Mouse (Mus musculus): ENCODE results near the gene Olfr23. TPM values are rescaled to one million over a fixed set of nuclear protein-coding genes. Genes with fewer than 3 reads are reported as not detected.
"Not testable (repeated sequence)": the region's sequence is repeated elsewhere in the genome, so short reads cannot be mapped to it uniquely, and the experiment has no call there.

The Olfr23 gene
- total RNA-seq (2014; rRNA removed): not detected in 2 replicates
- not detected in 2 replicates for polyA plus RNA-seq (2012; rRNA removed)

GRCm38 (mm10) chr11:73936377-73936776, at the start of gene Olfr23:
Gene Olfr23 (plus strand): TSS chr11:73936677.
- no peak within 1 kb of the TSS for H3K9ac ChIP-seq (ENCODE audit: low read depth, low read length)
- no peaks in the 10 kb centered on the region for H3K36me3 ChIP-seq (ENCODE audit: control insufficient read depth, insufficient read depth, low read length)
- H3K27ac ChIP-seq (replicated peaks; ENCODE audit: insufficient read depth, low read depth, low read length): no peak within 1 kb of the TSS
- H3K4me3 ChIP-seq (ENCODE audit: insufficient read depth, low read depth, low read length): no peak within 1 kb of the TSS
- DNase-seq (ENCODE audit: extremely low read depth, low read depth, low spot score): no peak
- no peaks in the 10 kb centered on the region for H3K4me1 ChIP-seq (ENCODE audit: control insufficient read depth, insufficient read depth, low read length)
- H3K27me3 ChIP-seq (ENCODE audit: control insufficient read depth, insufficient read depth, low read length): no peaks in the 10 kb centered on the region
- TF ChIP-seq POLR2A (IDR thresholded peaks at IDR 0.05; ENCODE audit: extremely low read depth, insufficient read depth, low read length): no peak
- TF ChIP-seq CTCF (IDR thresholded peaks at IDR 0.05; ENCODE audit: low read depth, low read length): no peak
- no peaks in the 10 kb centered on the region for H3K79me2 ChIP-seq (ENCODE audit: control insufficient read depth, insufficient read depth, low read length)

- WGBS: 85% methylated on average over 1 of the region's 1 CpGs
- Histone ChIP-seq H3K4me3 (ENCODE audit: insufficient read depth, low read depth, low read length) (no peak within 1 kb of the TSS), H3K36me3 (ENCODE audit: control insufficient read depth, insufficient read depth, low read length) (no peaks in the 10 kb centered on the region), H3K9ac (ENCODE audit: low read depth, low read length) (no peak within 1 kb of the TSS), H3K79me2 (ENCODE audit: control insufficient read depth, insufficient read depth, low read length) (no peaks in the 10 kb centered on the region), H3K27me3 (ENCODE audit: control insufficient read depth, insufficient read depth, low read length) (no peaks in the 10 kb centered on the region), H3K27ac (replicated peaks; ENCODE audit: insufficient read depth, low read depth, low read length) (no peak within 1 kb of the TSS), H3K4me1 (ENCODE audit: control insufficient read depth, insufficient read depth, low read length) (no peaks in the 10 kb centered on the region)
- TF ChIP-seq CTCF (IDR thresholded peaks at IDR 0.05; ENCODE audit: low read depth, low read length) (no peak), POLR2A (IDR thresholded peaks at IDR 0.05; ENCODE audit: extremely low read depth, insufficient read depth, low read length) (no peak)
- no peak for DNase-seq (ENCODE audit: extremely low read depth, low read depth, low spot score)
These were observed 45.8 kb upstream of the Olfr23 start, which contains the start of gene Olfr394 for GRCm38 (mm10) chr11:73890671-73891070. Gene Olfr394 (minus strand): TSS chr11:73890771.

GRCm38 (mm10) chr11:73909199-73909598, 27.3 kb upstream of the Olfr23 start, which contains the start of gene Olfr395:
Gene Olfr395 (minus strand): TSS chr11:73909299.
- H3K79me2 ChIP-seq (ENCODE audit: control insufficient read depth, insufficient read depth, low read length); H3K9ac ChIP-seq (ENCODE audit: low read depth, low read length); H3K27ac ChIP-seq (replicated peaks; ENCODE audit: insufficient read depth, low read depth, low read length); H3K4me1 ChIP-seq (ENCODE audit: control insufficient read depth, insufficient read depth, low read length); DNase-seq (ENCODE audit: extremely low read depth, low read depth, low spot score); H3K27me3 ChIP-seq (ENCODE audit: control insufficient read depth, insufficient read depth, low read length); H3K36me3 ChIP-seq (ENCODE audit: control insufficient read depth, insufficient read depth, low read length); H3K4me3 ChIP-seq (ENCODE audit: insufficient read depth, low read depth, low read length): not testable (repeated sequence)
- 75% methylated on average over 4 of the region's 4 CpGs for WGBS

DNA sequence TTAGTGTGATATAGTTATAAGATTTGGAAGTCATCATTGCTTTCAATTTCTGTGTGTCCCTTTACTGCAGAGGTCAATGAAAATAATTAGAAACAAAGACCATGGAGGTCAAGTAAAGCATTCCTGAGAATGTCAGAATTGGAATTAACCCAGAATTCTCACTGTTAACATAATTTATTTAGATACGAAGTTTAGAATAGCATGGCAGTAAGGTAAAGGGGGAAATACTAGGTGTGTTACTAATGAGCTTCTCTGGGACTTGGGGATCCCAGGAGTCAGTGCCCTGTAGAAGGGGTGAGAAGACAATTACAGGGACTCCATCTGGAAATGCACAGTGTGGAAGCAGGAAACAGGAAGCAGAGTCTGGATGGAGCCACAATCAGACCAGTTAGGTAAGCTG, 24.0 kb downstream of the Olfr23 start, which contains the start of gene Olfr397:
Gene Olfr397 (plus strand): TSS at position 301 of the 400 bp plus-strand sequence.
- H3K27ac ChIP-seq (replicated peaks; ENCODE audit: insufficient read depth, low read depth, low read length): no peak within 1 kb of the TSS
- no peak for TF ChIP-seq POLR2A (IDR thresholded peaks at IDR 0.05; ENCODE audit: extremely low read depth, insufficient read depth, low read length)
- TF ChIP-seq CTCF (IDR thresholded peaks at IDR 0.05; ENCODE audit: low read depth, low read length): no peak
- H3K9ac ChIP-seq (ENCODE audit: low read depth, low read length): no peak within 1 kb of the TSS
- H3K36me3 ChIP-seq (ENCODE audit: control insufficient read depth, insufficient read depth, low read length): no peaks in the 10 kb centered on the region
- H3K4me1 ChIP-seq (ENCODE audit: control insufficient read depth, insufficient read depth, low read length): no peaks in the 10 kb centered on the region
- WGBS: 56% methylated on average over 1 of the region's 1 CpGs
- H3K79me2 ChIP-seq (ENCODE audit: control insufficient read depth, insufficient read depth, low read length): no peaks in the 10 kb centered on the region
- no peaks in the 10 kb centered on the region for H3K27me3 ChIP-seq (ENCODE audit: control insufficient read depth, insufficient read depth, low read length)
- no peak within 1 kb of the TSS for H3K4me3 ChIP-seq (ENCODE audit: insufficient read depth, low read depth, low read length)
- DNase-seq (ENCODE audit: extremely low read depth, low read depth, low spot score): no peak

DNA sequence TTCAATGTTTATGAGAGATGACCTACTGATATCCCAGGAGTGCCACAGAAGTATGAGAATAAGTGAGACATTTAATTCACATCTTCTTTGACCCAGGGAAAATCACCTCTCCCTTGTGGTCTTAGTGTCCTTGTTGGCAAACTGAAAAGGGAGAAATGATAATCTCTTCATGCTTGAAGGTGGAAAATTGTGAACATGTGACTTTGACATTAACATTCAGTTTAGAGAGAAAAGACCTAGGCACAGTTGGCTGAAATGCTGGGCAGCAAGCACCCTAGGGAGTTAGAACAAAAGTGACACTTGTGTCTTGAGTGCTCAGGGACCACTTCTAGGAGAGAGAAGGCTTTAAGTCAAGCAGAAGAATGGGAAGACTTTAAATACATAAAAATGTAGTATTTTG, 53.8 kb downstream of the Olfr23 start, which contains the start of gene Olfr398:
Gene Olfr398 (minus strand): TSS at position 101 of the 400 bp plus-strand sequence.
- Histone ChIP-seq H3K27ac (replicated peaks; ENCODE audit: insufficient read depth, low read depth, low read length) (no peak within 1 kb of the TSS), H3K4me3 (ENCODE audit: insufficient read depth, low read depth, low read length) (no peak within 1 kb of the TSS), H3K4me1 (ENCODE audit: control insufficient read depth, insufficient read depth, low read length) (no peaks in the 10 kb centered on the region), H3K79me2 (ENCODE audit: control insufficient read depth, insufficient read depth, low read length) (no peaks in the 10 kb centered on the region), H3K9ac (ENCODE audit: low read depth, low read length) (no peak within 1 kb of the TSS), H3K27me3 (ENCODE audit: control insufficient read depth, insufficient read depth, low read length) (no peaks in the 10 kb centered on the region), H3K36me3 (ENCODE audit: control insufficient read depth, insufficient read depth, low read length) (no peaks in the 10 kb centered on the region)
- DNase-seq (ENCODE audit: extremely low read depth, low read depth, low spot score): no peak
- TF ChIP-seq POLR2A (IDR thresholded peaks at IDR 0.05; ENCODE audit: extremely low read depth, insufficient read depth, low read length) (no peak), CTCF (IDR thresholded peaks at IDR 0.05; ENCODE audit: low read depth, low read length) (no peak)

Other genes with a start within 250 kb of the Olfr23 start
- not detected in 2 replicates for gene Zfp735, start 247.9 kb upstream of the Olfr23 start, total RNA-seq (2014; rRNA removed)
- not detected in 2 replicates for gene Zfp735, start 247.9 kb upstream of the Olfr23 start, polyA plus RNA-seq (2012; rRNA removed)
- gene Olfr389, start 156.0 kb upstream of the Olfr23 start, total RNA-seq (2014; rRNA removed): not detected in 2 replicates
- gene Olfr389, start 156.0 kb upstream of the Olfr23 start, polyA plus RNA-seq (2012; rRNA removed): not detected in 2 replicates
- not detected in 2 replicates for gene Olfr390, start 153.7 kb upstream of the Olfr23 start, total RNA-seq (2014; rRNA removed)
- gene Olfr390, start 153.7 kb upstream of the Olfr23 start, polyA plus RNA-seq (2012; rRNA removed): not detected in 2 replicates
- gene Olfr391-ps, start 133.6 kb upstream of the Olfr23 start, total RNA-seq (2014; rRNA removed): not detected in 2 replicates
- gene Olfr391-ps, start 133.6 kb upstream of the Olfr23 start, polyA plus RNA-seq (2012; rRNA removed): not detected in 2 replicates
- not detected in 2 replicates for gene Olfr392, start 119.6 kb upstream of the Olfr23 start, total RNA-seq (2014; rRNA removed)
- gene Olfr392, start 119.6 kb upstream of the Olfr23 start, polyA plus RNA-seq (2012; rRNA removed): not detected in 2 replicates
- not detected in 2 replicates for gene Olfr393, start 85.2 kb upstream of the Olfr23 start, total RNA-seq (2014; rRNA removed)
- not detected in 2 replicates for gene Olfr393, start 85.2 kb upstream of the Olfr23 start, polyA plus RNA-seq (2012; rRNA removed)
- not detected in 2 replicates for gene Olfr394, start 45.9 kb upstream of the Olfr23 start, total RNA-seq (2014; rRNA removed)
- not detected in 2 replicates for gene Olfr394, start 45.9 kb upstream of the Olfr23 start, polyA plus RNA-seq (2012; rRNA removed)
- not detected in 2 replicates for gene Olfr395, start 27.4 kb upstream of the Olfr23 start, total RNA-seq (2014; rRNA removed)
- gene Olfr395, start 27.4 kb upstream of the Olfr23 start, polyA plus RNA-seq (2012; rRNA removed): not detected in 2 replicates
- gene Olfr397, start 24.1 kb downstream of the Olfr23 start, total RNA-seq (2014; rRNA removed): not detected in 2 replicates
- gene Olfr397, start 24.1 kb downstream of the Olfr23 start, polyA plus RNA-seq (2012; rRNA removed): not detected in 2 replicates
- gene Olfr398, start 53.7 kb downstream of the Olfr23 start, total RNA-seq (2014; rRNA removed): not detected in 2 replicates
- not detected in 2 replicates for gene Olfr398, start 53.7 kb downstream of the Olfr23 start, polyA plus RNA-seq (2012; rRNA removed)
- gene Olfr139, start 119.9 kb downstream of the Olfr23 start, total RNA-seq (2014; rRNA removed): not detected in 2 replicates
- not detected in 2 replicates for gene Olfr139, start 119.9 kb downstream of the Olfr23 start, polyA plus RNA-seq (2012; rRNA removed)
- not detected in 2 replicates for gene Olfr399, start 119.9 kb downstream of the Olfr23 start, total RNA-seq (2014; rRNA removed)
- gene Olfr399, start 119.9 kb downstream of the Olfr23 start, polyA plus RNA-seq (2012; rRNA removed): not detected in 2 replicates
- gene Zfp616, start 133.3 kb downstream of the Olfr23 start, total RNA-seq (2014; rRNA removed): not detected in 2 replicates
- not detected in 2 replicates for gene Zfp616, start 133.3 kb downstream of the Olfr23 start, polyA plus RNA-seq (2012; rRNA removed)
- gene Olfr401, start 177.0 kb downstream of the Olfr23 start, total RNA-seq (2014; rRNA removed): not detected in 2 replicates
- gene Olfr401, start 177.0 kb downstream of the Olfr23 start, polyA plus RNA-seq (2012; rRNA removed): not detected in 2 replicates
- not detected in 2 replicates for gene Olfr402, start 216.9 kb downstream of the Olfr23 start, total RNA-seq (2014; rRNA removed)
- not detected in 2 replicates for gene Olfr402, start 216.9 kb downstream of the Olfr23 start, polyA plus RNA-seq (2012; rRNA removed)
- gene Olfr403, start 249.6 kb downstream of the Olfr23 start, total RNA-seq (2014; rRNA removed): not detected in 2 replicates
- gene Olfr403, start 249.6 kb downstream of the Olfr23 start, polyA plus RNA-seq (2012; rRNA removed): not detected in 2 replicates